Mouse (Mus musculus) heart, adult 2 months (tissue): ENCODE measurements around the gene Cd44.

Experiments
- CTCF ChIP-seq: fragments of 200-600 bp; IDR thresholded peaks from 2 replicates; pipeline ENCODE4 v1.8.1; 2022; ENCODE audit warnings: antibody characterized with exemption, mild to moderate bottlenecking, moderate library complexity
- POLR2A ChIP-seq: fragments of 200-500 bp; IDR thresholded peaks from 2 replicates; pipeline ENCODE4 v1.6.1; 2011; ENCODE audit warnings: mild to moderate bottlenecking, low read depth, low read length, control low read depth; ENCODE audit not compliant: insufficient read depth

- TF ChIP-seq CTCF (peak; percentile 89), POLR2A (no peak)
Observed at GRCm38 (mm10) chr2:102804109-102804508, 97.4 kb downstream of the Cd44 start.
